Mouse (Mus musculus) erythroblast, embryonic 14.5 days (primary cell): ENCODE data around the gene Pla2g6.

ENCODE experiments used
- GATA1 ChIP-seq: IDR thresholded peaks from 2 replicates; pipeline ENCODE4 v1.6.1; 2012; ENCODE audit warnings: low read length, inconsistent platforms, mixed read lengths
- TAL1 ChIP-seq: IDR thresholded peaks from 3 replicates; pipeline ENCODE4 v1.6.1; 2012; ENCODE audit warnings: low read length, inconsistent platforms, mixed read lengths

- TF ChIP-seq GATA1 (no peak), TAL1 (no peak)
These were observed 35.9 kb upstream of the Pla2g6 start for GRCm38 (mm10) chr15:79364120-79364519.
